Mouse (Mus musculus): ENCODE results near the gene Sorbs2. TPM values are rescaled to one million over a fixed set of nuclear protein-coding genes. Genes with fewer than 3 reads are reported as not detected.

Sorbs2 gene
- total RNA-seq (2023), result 9.6 to 15.4 TPM (median 14.7 TPM) in 4 replicates

GRCm38 (mm10) chr8:45507634-45508321, at the start of gene Sorbs2:
Gene Sorbs2, plus strand, starts transcription at chr8:45507788.

Other genes starting within 250 kb of the Sorbs2 start
- not detected in 4 replicates for gene F11, start 245.8 kb upstream of the Sorbs2 start, total RNA-seq (2023)
- not detected in 4 replicates for gene Klkb1, start 212.9 kb upstream of the Sorbs2 start, total RNA-seq (2023)
- gene Gm45753, start 199.3 kb upstream of the Sorbs2 start, total RNA-seq (2023), result not detected in 4 replicates
- gene Cyp4v3, start 174.6 kb upstream of the Sorbs2 start, total RNA-seq (2023), result 6.7 to 7.8 TPM (median 7.6 TPM) in 4 replicates
- 0.91 to 1.8 TPM (median 1.6 TPM) in 4 replicates for gene Fam149a, start 125.5 kb upstream of the Sorbs2 start, total RNA-seq (2023)
- 16.4 to 22.0 TPM (median 18.8 TPM) in 4 replicates for gene Tlr3, start 96.7 kb upstream of the Sorbs2 start, total RNA-seq (2023)

Measured in B cell, adult 62 days (primary cell).